Mouse (Mus musculus): ENCODE measurements around the gene Izumo2.

DNA sequence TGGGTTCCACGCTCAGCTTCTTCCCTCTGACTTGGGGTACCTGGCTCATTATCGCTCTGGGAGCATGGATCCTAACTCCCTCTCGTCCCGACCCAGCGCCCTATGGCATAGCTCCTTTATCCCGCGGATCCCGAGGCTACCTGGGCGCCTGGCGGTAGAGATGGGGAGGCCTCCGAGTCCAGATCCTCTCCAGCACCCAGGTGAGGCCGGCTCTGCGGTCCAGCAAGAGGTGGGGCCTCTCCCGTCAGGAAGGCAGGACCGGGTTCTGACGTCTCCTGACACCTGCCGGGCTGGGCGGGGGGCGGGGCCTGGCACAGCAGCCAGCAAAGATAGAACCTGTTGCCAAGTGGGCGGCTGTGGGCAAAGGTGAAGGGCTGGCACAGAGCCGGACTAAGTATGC is 39.4 kb upstream of the Izumo2 start:
- TF ChIP-seq CTCF (IDR thresholded peaks at IDR 0.05) (peak; percentile 25; the same call in 1 of the 2 replicates), EP300 (IDR thresholded peaks at IDR 0.05) (peak; percentile 46; the same call in 1 of the 2 replicates)
